Mouse (Mus musculus) ES-E14 (cell line): ENCODE results near the gene Lrrc61. TPM values are rescaled to one million over a fixed set of nuclear protein-coding genes. Genes with fewer than 3 reads are reported as not detected.

Experiments
- DNase-seq: peaks from one replicate; pipeline ENCODE4 v3.0.0-alpha.2; 2013; ENCODE audit warnings: low read depth, low spot score
- H3K27ac ChIP-seq: 2 replicates; pipeline ENCODE4 v1.5.1; 2012; ENCODE audit warnings: low read depth, mild to moderate bottlenecking, low read length, moderate library complexity, mixed read lengths; ENCODE audit not compliant: poor library complexity, insufficient read depth, severe bottlenecking
- H3K36me3 ChIP-seq: 2 replicates; pipeline ENCODE4 v1.6.1; 2012; ENCODE audit warnings: mild to moderate bottlenecking, low read length, moderate library complexity, mixed read lengths; ENCODE audit not compliant: control insufficient read depth, poor library complexity, insufficient read depth, severe bottlenecking
- H3K4me1 ChIP-seq, 2 experiments: fragments of 150-350 bp in 1 of 2; sonication (generic) in 1 of 2; 2 replicates each; pipeline ENCODE4 v1.6.1; 2012; ENCODE audit warnings: low read length in 2 of 2, mild to moderate bottlenecking in 1 of 2, mixed read lengths in 1 of 2; ENCODE audit not compliant: control insufficient read depth in 2 of 2, insufficient read depth in 2 of 2, poor library complexity in 1 of 2
- H3K4me3 ChIP-seq, 2 experiments: fragments of 150-350 bp in 1 of 2; sonication (generic) in 1 of 2; 2 replicates each; pipeline ENCODE4 v1.5.1; 2012; ENCODE audit warnings: low read length in 2 of 2, low read depth in 1 of 2, mild to moderate bottlenecking in 1 of 2, mixed read lengths in 1 of 2; ENCODE audit not compliant: insufficient read depth in 1 of 2, poor library complexity in 1 of 2, severe bottlenecking in 1 of 2
- H3K9ac ChIP-seq: 2 replicates; pipeline ENCODE4 v1.6.1; 2012; ENCODE audit warnings: low read depth, mild to moderate bottlenecking, low read length, mixed read lengths; ENCODE audit not compliant: poor library complexity, insufficient read depth, severe bottlenecking
- H3K9me3 ChIP-seq: fragments of 150-350 bp; sonication (generic); 2 replicates; pipeline ENCODE4 v1.6.1; 2012; ENCODE audit warnings: low read depth, mild to moderate bottlenecking, low read length; ENCODE audit not compliant: control insufficient read depth, insufficient read depth
- CHD2 ChIP-seq: IDR thresholded peaks from 2 replicates; pipeline ENCODE4 v1.6.1; 2014; ENCODE audit warnings: mild to moderate bottlenecking, low read depth, low read length, inconsistent platforms
- HCFC1 ChIP-seq: IDR thresholded peaks from 2 replicates; pipeline ENCODE4 v1.6.1; 2012; ENCODE audit warnings: low read length, inconsistent platforms, borderline replicate concordance; ENCODE audit not compliant: insufficient read depth
- MAFK ChIP-seq: IDR thresholded peaks from 2 replicates; pipeline ENCODE4 v1.6.1; 2014; ENCODE audit warnings: mild to moderate bottlenecking, low read depth, low read length, inconsistent platforms; ENCODE audit not compliant: insufficient read depth
- ZC3H11A ChIP-seq: IDR thresholded peaks from 2 replicates; pipeline ENCODE4 v1.6.1; 2012; ENCODE audit warnings: low read depth, mild to moderate bottlenecking, inconsistent platforms, low read length, borderline replicate concordance
- ZNF384 ChIP-seq: IDR thresholded peaks from 2 replicates; pipeline ENCODE4 v1.6.1; 2012; ENCODE audit warnings: low read depth, low read length, inconsistent platforms
- in situ Hi-C, 2 experiments: fragments of 600-800 bp; cut with MboI; formaldehyde crosslinking; loops; one replicate each; pipeline ENCODE4 v1.15.1; 2025; ENCODE audit warnings: low sequenced_read_pairs in 2 of 2, inconsistent platforms in 1 of 2; ENCODE audit not compliant: unreplicated experiment in 2 of 2
- total RNA-seq: library from RNA; depleted of rRNA; stranded (reverse); fragments of 300-350 nt; gene quantifications from 2 replicates; pipeline ENCODE4 v1.2.3, GENCODE M21; 2012

Lrrc61 gene
- total RNA-seq, 1 experiment: 2.0 TPM

DNA sequence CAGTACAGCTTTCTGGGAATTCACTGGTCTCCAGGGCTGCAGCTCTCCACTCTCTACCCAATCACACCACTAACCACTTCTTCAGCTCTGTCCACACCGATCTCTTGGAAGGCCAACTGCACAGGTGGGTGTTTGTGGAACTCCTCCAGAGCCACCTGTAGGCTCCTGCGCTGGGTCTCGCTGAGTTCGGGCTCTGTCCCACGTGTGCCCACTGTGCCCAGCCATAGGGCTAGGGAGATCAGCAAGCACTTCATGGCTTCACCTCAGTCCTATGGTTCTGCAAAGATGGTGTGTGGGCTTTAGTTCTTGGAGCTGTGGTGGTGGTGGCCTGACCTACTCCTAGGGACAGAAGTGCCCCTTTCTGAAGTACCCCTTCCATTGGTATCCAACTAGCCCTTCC is 17.4 kb downstream of the Lrrc61 start:
- no peak overlapping the region for H3K27ac ChIP-seq
- no peaks in the 10 kb centered on the region for H3K4me1 ChIP-seq
- no peak for TF ChIP-seq ZC3H11A
- TF ChIP-seq HCFC1: no peak
- no peak for TF ChIP-seq CHD2
- H3K4me3 ChIP-seq: no peak overlapping the region
- H3K9ac ChIP-seq: no peak overlapping the region
- DNase-seq: no peak
- H3K9me3 ChIP-seq: no peaks in the 10 kb centered on the region
- in situ Hi-C loops: no loop called here
- no peaks in the 10 kb centered on the region for H3K36me3 ChIP-seq

DNA sequence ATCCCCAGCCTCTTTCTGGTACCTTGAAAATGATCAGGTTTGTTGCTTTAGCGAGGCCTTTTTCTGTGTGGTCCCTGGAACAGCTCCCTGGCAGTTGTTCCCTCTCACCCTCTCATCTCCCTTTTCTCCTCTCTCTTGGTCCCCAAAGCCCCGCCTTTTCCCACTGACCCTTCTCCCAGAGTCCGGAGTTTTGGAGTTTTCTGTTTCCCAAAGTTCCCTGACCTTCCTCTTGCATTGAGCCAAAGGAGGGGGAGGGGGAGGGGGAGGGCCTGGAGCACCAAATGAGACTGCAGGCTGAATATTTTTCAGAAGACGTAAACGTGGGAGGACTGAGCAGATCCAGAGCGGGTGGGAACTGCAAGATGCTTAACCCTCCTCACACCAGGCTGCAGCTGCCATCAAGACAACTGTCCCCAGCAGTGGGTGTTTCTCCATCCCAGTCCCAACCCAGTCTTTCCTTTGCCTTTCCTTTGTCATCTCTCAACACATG is 18.0 kb downstream of the Lrrc61 start, which contains the start of gene Rarres2:
Rarres2 (minus strand) TSS at position 218 of the 490 bp plus-strand sequence.
- no peak within 1 kb of the TSS for H3K9ac ChIP-seq
- H3K4me1 ChIP-seq: no peaks in the 10 kb centered on the region
- no peak within 1 kb of the TSS for H3K4me3 ChIP-seq
- no peak for TF ChIP-seq CHD2
- no peak for TF ChIP-seq ZNF384
- TF ChIP-seq HCFC1: no peak
- TF ChIP-seq MAFK: no peak
- no peak for TF ChIP-seq ZC3H11A
- in situ Hi-C loops: no loop called here
- H3K9me3 ChIP-seq: no peaks in the 10 kb centered on the region
- no peak for DNase-seq
- no peaks in the 10 kb centered on the region for H3K36me3 ChIP-seq
- H3K27ac ChIP-seq: no peak within 1 kb of the TSS

DNA sequence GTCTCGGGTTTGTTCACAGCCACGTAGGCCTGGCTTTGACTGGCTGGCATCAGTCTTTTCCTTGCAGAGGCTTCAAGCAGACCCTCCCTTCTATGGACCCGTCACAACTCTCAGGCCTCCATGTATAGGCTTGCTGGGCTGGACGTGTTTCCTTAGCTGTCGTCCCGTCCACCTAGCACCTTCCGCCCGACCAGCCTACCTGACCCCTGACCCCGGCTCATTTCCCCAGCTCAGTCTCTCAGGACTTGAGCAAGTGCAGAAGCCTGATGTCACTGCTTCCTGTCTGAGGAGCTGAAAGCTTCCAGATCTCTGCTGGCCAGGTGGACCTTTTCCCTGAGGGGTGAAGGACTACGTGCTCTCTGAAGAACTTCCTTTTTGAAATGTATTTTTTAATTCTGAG is 18.7 kb downstream of the Lrrc61 start:
- no peak overlapping the region for H3K9ac ChIP-seq
- H3K4me3 ChIP-seq: no peak overlapping the region
- H3K36me3 ChIP-seq: no peaks in the 10 kb centered on the region
- DNase-seq: no peak
- H3K4me1 ChIP-seq: no peaks in the 10 kb centered on the region
- no peak overlapping the region for H3K27ac ChIP-seq
- in situ Hi-C loops: no loop called here
- no peaks in the 10 kb centered on the region for H3K9me3 ChIP-seq
- TF ChIP-seq HCFC1: no peak
- TF ChIP-seq MAFK: no peak
- TF ChIP-seq CHD2: no peak
- no peak for TF ChIP-seq ZNF384
- TF ChIP-seq ZC3H11A: no peak

DNA sequence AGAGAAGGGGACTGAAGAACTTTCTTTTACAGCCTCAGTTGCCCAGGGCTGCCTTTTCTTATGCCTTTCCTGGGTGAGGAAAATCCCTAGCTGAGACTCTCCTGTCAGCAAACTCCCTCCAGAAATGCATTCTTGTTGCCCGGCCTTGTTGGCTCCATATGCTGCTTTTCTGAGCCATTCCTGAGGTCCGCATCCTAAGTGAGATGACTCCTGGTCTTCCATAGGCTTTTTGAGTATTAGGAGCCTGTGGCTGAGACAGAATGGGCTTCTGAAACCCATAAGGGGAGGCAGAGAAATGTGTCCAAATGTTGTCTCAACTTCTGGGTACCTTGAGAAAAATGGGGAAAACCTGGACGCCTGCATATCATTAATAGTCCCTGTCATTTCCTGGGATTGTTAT is 19.4 kb downstream of the Lrrc61 start:
- in situ Hi-C loops: no loop called here

DNA sequence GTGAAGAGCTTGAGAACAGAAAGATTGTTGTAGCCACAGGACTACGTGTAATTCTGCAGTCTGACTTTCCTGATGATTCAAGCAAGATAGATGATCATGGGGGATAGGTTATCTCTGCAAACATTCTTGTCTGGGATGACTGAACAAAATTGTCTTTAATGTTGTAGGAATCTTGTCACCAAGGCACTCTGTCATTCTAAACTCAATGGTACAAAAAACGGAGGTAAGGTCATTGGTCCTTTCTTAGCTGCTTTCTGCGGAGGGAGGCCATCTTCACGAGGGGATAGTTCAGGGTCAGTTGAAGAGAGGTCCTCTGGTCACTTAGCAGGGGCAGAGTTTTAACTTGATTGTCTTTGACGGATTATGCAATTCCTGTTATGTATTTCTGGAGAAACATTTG is 24.1 kb downstream of the Lrrc61 start:
- in situ Hi-C loops: no loop called here
- no peak for TF ChIP-seq ZC3H11A
- no peak for TF ChIP-seq ZNF384
- TF ChIP-seq CHD2: no peak
- no peak for TF ChIP-seq MAFK
- TF ChIP-seq HCFC1: no peak
- DNase-seq: no peak
- no peak overlapping the region for H3K9ac ChIP-seq
- H3K27ac ChIP-seq: no peak overlapping the region
- H3K4me3 ChIP-seq: no peak overlapping the region
- no peaks in the 10 kb centered on the region for H3K9me3 ChIP-seq
- no peaks in the 10 kb centered on the region for H3K36me3 ChIP-seq
- H3K4me1 ChIP-seq: no peaks in the 10 kb centered on the region

More for the DNA sequence above, 19.4 kb downstream of the Lrrc61 start:
- H3K27ac ChIP-seq: no peak overlapping the region
- no peak for DNase-seq
- H3K4me1 ChIP-seq: no peaks in the 10 kb centered on the region
- no peak overlapping the region for H3K4me3 ChIP-seq
- TF ChIP-seq ZC3H11A (no peak), ZNF384 (no peak), MAFK (no peak), HCFC1 (no peak), CHD2 (no peak)
- H3K36me3 ChIP-seq: no peaks in the 10 kb centered on the region
- H3K9ac ChIP-seq: no peak overlapping the region
- H3K9me3 ChIP-seq: no peaks in the 10 kb centered on the region
